In the genomic region with DNA sequence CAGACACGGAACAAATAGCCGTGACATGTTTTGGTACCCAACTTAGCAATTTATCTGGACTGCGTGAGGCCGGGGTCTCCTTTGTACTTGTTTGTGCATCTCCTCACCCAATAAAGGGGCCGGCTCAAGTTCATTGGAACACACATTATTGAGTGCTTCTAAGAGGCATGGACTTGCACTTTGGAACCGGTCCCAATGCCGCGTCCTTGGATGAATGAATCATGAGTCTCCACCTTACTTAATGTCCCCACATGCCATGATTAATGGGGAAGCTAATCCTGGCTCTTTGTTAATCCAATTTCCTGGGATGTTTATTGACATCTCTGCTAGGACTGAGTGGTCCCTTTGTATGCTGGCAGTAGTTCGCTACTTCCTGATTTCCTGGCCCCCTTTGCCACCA, we compare ENCODE assay signal across 12 mouse cellular contexts.
DNase-seq lines count a peak whose midpoint lies in the region; ATAC-seq and TF ChIP-seq lines count a peak whose summit lies in the region.
"Had no signal": no experiment of that assay in that cellular context is flagged by ENCODE, and none has a peak within 500 bp of the region (broad histone marks: within the 10 kb centered on the region; RNA-seq: fewer than 3 reads in every experiment).

No protein-coding gene starts in this region.

- no peaks in the 10 kb centered on the region; the same call in 1 of the 2 replicates for H3K4me1 ChIP-seq in forebrain, postnatal 0 days (ENCODE audit: insufficient read depth)
- no peaks in the 10 kb centered on the region for H3K4me1 ChIP-seq in lung, postnatal 0 days (ENCODE audit: insufficient read depth, low read depth, low read length)
- H3K4me1 ChIP-seq: limb, embryonic 12.5 days had no signal

- WGBS in forebrain, postnatal 0 days = 21% methylated on average over 9 of the region's 9 CpGs
- WGBS in lung, postnatal 0 days = 69% methylated on average over 9 of the region's 9 CpGs

- H3K27me3 ChIP-seq in forebrain, postnatal 0 days (ENCODE audit: insufficient read depth, low read length) = no peaks in the 10 kb centered on the region
- no peaks in the 10 kb centered on the region for H3K27me3 ChIP-seq in lung, postnatal 0 days (replicated peaks; ENCODE audit: insufficient read depth, low read length)
- H3K27me3 ChIP-seq: heart, embryonic 13.5 days; limb, embryonic 12.5 days had no signal

- no peak overlapping the region for H3K4me3 ChIP-seq in forebrain, postnatal 0 days (ENCODE audit: low read depth, low read length)
- no peak overlapping the region for H3K4me3 ChIP-seq in lung, postnatal 0 days (ENCODE audit: low read depth, low read length)
- H3K4me3 ChIP-seq: heart, embryonic 13.5 days; limb, embryonic 12.5 days had no signal

- H3K27ac ChIP-seq in forebrain, postnatal 0 days (ENCODE audit: low read depth, low read length) = no peak overlapping the region
- no peak overlapping the region for H3K27ac ChIP-seq in lung, postnatal 0 days (ENCODE audit: low read length)
- H3K27ac ChIP-seq: heart, embryonic 13.5 days; limb, embryonic 12.5 days had no signal

- H3K4me2 ChIP-seq in forebrain, postnatal 0 days (ENCODE audit: low read depth) = no peak overlapping the region
- no peak overlapping the region for H3K4me2 ChIP-seq in lung, postnatal 0 days (replicated peaks; ENCODE audit: low read depth, low read length)
- H3K4me2 ChIP-seq: heart, embryonic 13.5 days; limb, embryonic 12.5 days had no signal

- no peaks in the 10 kb centered on the region for H3K36me3 ChIP-seq in forebrain, postnatal 0 days (ENCODE audit: insufficient read depth)
- no peaks in the 10 kb centered on the region for H3K36me3 ChIP-seq in lung, postnatal 0 days (ENCODE audit: insufficient read depth, low read length)
- H3K36me3 ChIP-seq: heart, embryonic 13.5 days; limb, embryonic 12.5 days had no signal

- TF ChIP-seq EP300 in lung, postnatal 0 days (IDR thresholded peaks at IDR 0.05) = no peak

- no peak overlapping the region for H3K9ac ChIP-seq in forebrain, postnatal 0 days
- no peak overlapping the region for H3K9ac ChIP-seq in lung, postnatal 0 days (replicated peaks; ENCODE audit: low read depth)
- H3K9ac ChIP-seq: heart, embryonic 13.5 days; limb, embryonic 12.5 days had no signal

- intact Hi-C loops in left cerebral cortex, postnatal 4 days (cut with DNase I) = no loop called here

- peak; percentile 25; the same call in 1 of the 2 replicates for ATAC-seq in forebrain, postnatal 0 days
- ATAC-seq in cerebellum, adult (ENCODE audit: insufficient number of reproducible peaks, low FRiP score, low TSS enrichment) = no peak
- no peak for ATAC-seq in lung, postnatal 0 days

- TF ChIP-seq CTCF in forebrain, postnatal 0 days (IDR thresholded peaks at IDR 0.05; ENCODE audit: low read depth) = no peak
- TF ChIP-seq CTCF in lung, postnatal 0 days (IDR thresholded peaks at IDR 0.05) = no peak

- DNase-seq in left cerebral cortex, postnatal 4 days = peak; percentile 19
- DNase-seq in left cerebral cortex, adult 8-10 months (ENCODE audit: low spot score in 2 of 2) = no peak
- DNase-seq in adrenal gland, adult 8-10 months = peak; percentile 92
- DNase-seq in forebrain, postnatal 0 days = no peak
- DNase-seq in retina, postnatal 7 days (ENCODE audit: low read depth, low spot score) = peak; percentile 25
- DNase-seq in cerebellum, adult 11-12 months = no peak
- DNase-seq in lung, postnatal 0 days (ENCODE audit: low spot score) = no peak
- DNase-seq: cerebellum, adult 2 months; kidney, postnatal 10 days had no signal

- no peaks in the 10 kb centered on the region for H3K9me3 ChIP-seq in forebrain, postnatal 0 days (ENCODE audit: low read length)
- H3K9me3 ChIP-seq in lung, postnatal 0 days (ENCODE audit: low read length) = no peaks in the 10 kb centered on the region
- H3K9me3 ChIP-seq: limb, embryonic 12.5 days had no signal

Comparison
In these comparisons a context has a peak if more than half of its experiments do, and no peak if none do; other contexts are left out.
1. DNase-seq: peak in left cerebral cortex, postnatal 4 days (single experiment), adrenal gland, adult 8-10 months (single experiment) and retina, postnatal 7 days (single experiment); none in left cerebral cortex, adult 8-10 months (0 of 2), forebrain, postnatal 0 days (single experiment), cerebellum, adult 11-12 months (single experiment) and lung, postnatal 0 days (single experiment).